Mouse (Mus musculus): ENCODE results near the gene Methig1. TPM values are rescaled to one million over a fixed set of nuclear protein-coding genes. Genes with fewer than 3 reads are reported as not detected.
A peak's percentile ranks its signal among the peaks of the same experiment; 100 is the strongest.

Gene Methig1
- polyA plus RNA-seq, 1 experiment from 2014 or later, result 0.15 TPM

DNA sequence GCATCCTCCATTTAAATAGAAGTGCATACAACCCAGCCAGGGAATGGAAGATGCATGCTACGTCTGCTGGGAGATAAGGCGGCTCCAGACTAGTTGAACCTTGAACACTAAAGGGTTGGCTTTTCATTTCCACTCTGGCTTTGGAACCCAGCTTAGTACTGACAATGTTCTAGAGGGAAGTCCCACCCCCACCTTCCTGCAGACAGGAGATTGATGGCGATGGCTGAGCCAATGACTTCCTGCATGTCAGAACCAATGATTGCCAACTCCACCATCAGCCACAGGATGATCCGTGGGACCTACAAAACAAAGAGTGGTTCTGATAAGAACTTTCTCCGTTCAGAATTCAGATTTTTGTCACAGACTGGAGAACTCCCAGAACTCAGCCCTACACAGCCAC is 53.1 kb downstream of the Methig1 start:
- Histone ChIP-seq H3K27me3 (replicated peaks) (no peaks in the 10 kb centered on the region), H3K4me3 (replicated peaks) (no peak overlapping the region), H3K36me3 (peaks cover 30% of the 10 kb centered on the region), H3K9ac (no peak overlapping the region), H3K4me2 (replicated peaks) (no peak overlapping the region), H3K4me1 (replicated peaks) (no peaks in the 10 kb centered on the region), H3K27ac (0 out of 2 replicates have a peak overlapping the region, but pooled peaks have one; percentile 36), H3K9me3 (no peaks in the 10 kb centered on the region)
- WGBS, result 72% methylated on average over 5 of the region's 5 CpGs
- ATAC-seq, result no peak

DNA sequence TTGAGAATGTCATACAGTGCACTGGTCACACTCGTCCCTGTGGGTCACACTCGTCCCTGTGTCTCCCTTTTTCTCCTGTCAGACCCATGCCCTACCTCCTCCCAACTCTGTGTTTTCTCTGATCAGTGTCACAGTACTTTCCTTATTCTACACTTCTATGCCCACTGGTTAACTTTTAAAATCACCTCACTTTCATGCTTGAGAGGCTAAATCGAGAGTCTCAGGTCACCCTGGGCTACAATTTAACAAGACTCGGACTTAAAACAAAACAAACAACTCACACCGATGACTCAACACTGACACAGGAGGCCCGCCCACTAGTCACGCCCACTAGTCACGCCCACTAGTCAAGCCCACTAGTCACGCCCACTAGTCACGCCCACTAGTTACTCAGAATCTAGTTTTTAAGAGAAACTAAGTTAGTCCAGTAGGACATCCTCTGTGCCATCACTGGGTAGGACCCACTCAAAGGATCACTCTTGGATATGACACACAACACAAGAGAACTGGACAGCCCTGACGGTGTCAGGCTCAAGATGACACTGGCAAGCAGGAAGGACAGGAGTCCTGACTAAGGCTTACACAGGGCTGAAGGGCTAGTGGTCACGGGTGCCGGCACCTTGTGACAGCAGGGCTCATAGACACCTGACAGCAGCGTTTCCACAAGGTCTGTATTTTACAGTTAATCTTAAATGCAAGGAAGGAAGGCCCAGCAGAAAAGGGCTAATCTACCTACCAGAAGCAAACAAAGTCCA is 58.1 kb downstream of the Methig1 start:
- H3K9ac ChIP-seq, result no peak overlapping the region
- H3K9me3 ChIP-seq, result no peaks in the 10 kb centered on the region
- H3K4me1 ChIP-seq (replicated peaks), result peaks cover 13% of the 10 kb centered on the region
- ATAC-seq, result peak; percentile 50; the same call in 1 of the 2 replicates
- no peaks in the 10 kb centered on the region for H3K27me3 ChIP-seq (replicated peaks)
- no peak overlapping the region for H3K4me2 ChIP-seq (replicated peaks)
- H3K27ac ChIP-seq, result no peak overlapping the region
- WGBS, result 52% methylated on average over 14 of the region's 14 CpGs
- H3K36me3 ChIP-seq, result peaks cover 8% of the 10 kb centered on the region; the same call in 1 of the 2 replicates
- no peak overlapping the region for H3K4me3 ChIP-seq (replicated peaks)

DNA sequence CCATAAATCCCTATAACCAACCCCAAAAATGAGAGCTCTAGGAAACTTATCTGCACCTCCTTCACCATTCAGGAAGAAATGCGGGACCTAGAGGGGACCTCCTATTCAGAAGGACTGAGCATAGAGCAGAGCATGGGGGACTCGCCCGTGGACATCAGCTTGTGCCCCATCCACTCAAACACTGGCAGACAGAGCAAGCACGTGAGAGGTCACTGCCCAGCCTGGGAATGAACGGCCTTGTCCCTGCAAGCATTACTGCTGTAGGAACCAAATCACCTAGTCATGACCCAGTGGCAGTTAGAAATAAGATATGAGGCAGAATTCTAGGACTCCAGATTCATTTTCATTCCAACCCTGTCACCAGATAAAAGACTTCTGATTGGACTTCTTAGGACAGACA is 58.8 kb downstream of the Methig1 start:
- Histone ChIP-seq H3K4me3 (replicated peaks) (no peak overlapping the region), H3K9me3 (no peaks in the 10 kb centered on the region), H3K4me1 (replicated peaks) (peaks cover 13% of the 10 kb centered on the region), H3K9ac (no peak overlapping the region), H3K27ac (no peak overlapping the region), H3K4me2 (replicated peaks) (no peak overlapping the region), H3K27me3 (replicated peaks) (no peaks in the 10 kb centered on the region), H3K36me3 (peaks cover 8% of the 10 kb centered on the region; the same call in 1 of the 2 replicates)
- WGBS, result 81% methylated on average over 5 of the region's 5 CpGs
- no peak for ATAC-seq

DNA sequence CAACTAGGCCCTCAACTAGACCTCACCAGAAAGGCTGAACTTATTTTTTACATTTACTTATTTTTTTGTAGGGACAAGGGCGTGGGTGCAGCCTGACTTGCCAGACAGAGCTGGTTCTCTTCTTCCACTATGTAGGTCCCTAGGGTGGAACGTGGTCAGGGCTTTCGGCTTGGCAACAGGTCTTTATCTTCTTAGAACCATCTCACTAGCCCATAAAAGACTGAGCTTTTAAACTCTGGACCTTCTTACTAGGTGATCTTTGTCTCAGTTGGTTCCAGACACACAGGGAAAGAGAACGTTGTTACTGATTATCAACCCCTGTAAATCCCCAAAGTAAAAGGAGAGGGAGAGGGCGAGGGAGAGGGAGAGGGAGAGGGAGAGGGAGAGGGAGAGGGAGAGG is 60.4 kb downstream of the Methig1 start:
- Histone ChIP-seq H3K4me3 (replicated peaks) (no peak overlapping the region), H3K36me3 (peaks cover 8% of the 10 kb centered on the region; the same call in 1 of the 2 replicates), H3K9ac (no peak overlapping the region), H3K4me1 (replicated peaks) (peaks cover 13% of the 10 kb centered on the region), H3K4me2 (replicated peaks) (no peak overlapping the region), H3K27me3 (replicated peaks) (no peaks in the 10 kb centered on the region), H3K9me3 (no peaks in the 10 kb centered on the region), H3K27ac (no peak overlapping the region)
- WGBS, result 73% methylated on average over 4 of the region's 5 CpGs
- 0 out of 2 replicates have a peak, but pooled peaks have one; percentile 13 for ATAC-seq

DNA sequence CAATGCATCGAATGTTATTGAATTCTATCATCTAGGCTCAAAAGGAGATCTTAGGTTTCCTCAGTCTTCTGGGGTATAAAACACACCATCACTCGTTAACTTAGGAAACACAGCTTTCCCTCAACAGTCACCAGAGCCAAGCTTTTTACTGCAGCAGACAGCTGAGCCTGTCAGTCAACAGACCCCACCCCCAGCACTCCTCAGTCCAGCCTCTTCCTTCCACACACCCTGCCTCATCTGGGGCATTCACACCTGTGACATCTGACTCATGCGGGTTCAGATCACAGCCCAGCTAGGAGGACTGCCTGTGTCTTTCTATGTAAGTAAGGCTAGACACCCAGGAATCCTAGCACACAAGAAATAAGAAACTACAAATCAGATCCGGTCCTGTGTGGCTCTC is 61.1 kb downstream of the Methig1 start:
- no peak overlapping the region for H3K9ac ChIP-seq
- ATAC-seq, result peak; percentile 78
- H3K4me3 ChIP-seq (replicated peaks), result no peak overlapping the region
- H3K36me3 ChIP-seq, result peaks cover 6% of the 10 kb centered on the region; the same call in 1 of the 2 replicates
- no peaks in the 10 kb centered on the region for H3K9me3 ChIP-seq
- peaks cover 14% of the 10 kb centered on the region for H3K4me1 ChIP-seq (replicated peaks)
- no peak overlapping the region for H3K27ac ChIP-seq
- H3K27me3 ChIP-seq (replicated peaks), result no peaks in the 10 kb centered on the region
- no peak overlapping the region for H3K4me2 ChIP-seq (replicated peaks)
- WGBS, result 55% methylated on average over 4 of the region's 4 CpGs

GRCm38 (mm10) chr15:100414942-100415341 is 62.0 kb downstream of the Methig1 start:
- Histone ChIP-seq H3K4me2 (replicated peaks) (no peak overlapping the region), H3K27ac (no peak overlapping the region), H3K4me3 (replicated peaks) (no peak overlapping the region), H3K27me3 (replicated peaks) (no peaks in the 10 kb centered on the region), H3K9ac (no peak overlapping the region), H3K4me1 (replicated peaks) (peaks cover 20% of the 10 kb centered on the region), H3K36me3 (peaks cover 6% of the 10 kb centered on the region; the same call in 1 of the 2 replicates), H3K9me3 (no peaks in the 10 kb centered on the region)
- ATAC-seq, result no peak
- 94% methylated on average over 13 of the region's 13 CpGs for WGBS

- Histone ChIP-seq H3K4me3 (replicated peaks) (no peak overlapping the region), H3K4me1 (replicated peaks) (peaks cover 22% of the 10 kb centered on the region), H3K4me2 (replicated peaks) (no peak overlapping the region), H3K36me3 (0 out of 2 replicates have a peak, but pooled peaks cover 2% of the 10 kb centered on the region), H3K27ac (no peak overlapping the region), H3K9me3 (no peaks in the 10 kb centered on the region), H3K9ac (no peak overlapping the region), H3K27me3 (replicated peaks) (no peaks in the 10 kb centered on the region)
- 81% methylated on average over 8 of the region's 8 CpGs for WGBS
- no peak for ATAC-seq
These were observed 62.7 kb downstream of the Methig1 start for GRCm38 (mm10) chr15:100415684-100416083.

DNA sequence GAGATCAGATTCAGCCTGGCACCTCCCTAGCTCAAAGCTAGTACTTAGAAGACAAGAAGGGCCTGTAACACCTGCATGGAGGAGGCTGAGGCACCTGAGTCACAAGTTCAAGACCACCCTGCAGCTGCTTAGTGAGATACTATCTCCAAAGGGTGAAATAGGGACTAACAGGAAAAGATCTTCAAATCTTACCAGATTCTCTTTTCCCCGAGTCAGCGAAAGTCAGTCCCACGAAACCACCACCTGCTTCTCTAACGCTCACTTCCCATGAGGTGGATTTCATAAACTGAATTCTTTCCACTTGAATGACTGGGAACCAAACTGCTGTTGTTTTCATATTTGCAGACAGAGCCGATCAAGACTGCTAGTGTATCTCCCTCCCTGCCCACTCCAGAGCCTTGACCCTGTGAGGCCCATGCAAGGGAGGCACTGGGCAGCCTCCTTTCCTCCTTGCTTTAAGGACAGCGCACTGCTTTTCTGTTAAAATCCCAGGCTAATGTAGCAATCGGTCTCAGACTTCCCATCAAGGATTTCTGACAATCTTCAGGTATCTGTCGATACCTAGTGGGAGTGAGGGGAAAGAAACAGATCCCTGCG is 65.0 kb downstream of the Methig1 start:
- no peak overlapping the region for H3K9ac ChIP-seq
- H3K9me3 ChIP-seq, result no peaks in the 10 kb centered on the region
- H3K4me2 ChIP-seq (replicated peaks), result no peak overlapping the region
- no peak overlapping the region for H3K27ac ChIP-seq
- no peak for ATAC-seq
- H3K27me3 ChIP-seq (replicated peaks), result no peaks in the 10 kb centered on the region
- peaks cover 26% of the 10 kb centered on the region for H3K4me1 ChIP-seq (replicated peaks)
- 81% methylated on average over 9 of the region's 9 CpGs for WGBS
- no peaks in the 10 kb centered on the region for H3K36me3 ChIP-seq
- H3K4me3 ChIP-seq (replicated peaks), result no peak overlapping the region

DNA sequence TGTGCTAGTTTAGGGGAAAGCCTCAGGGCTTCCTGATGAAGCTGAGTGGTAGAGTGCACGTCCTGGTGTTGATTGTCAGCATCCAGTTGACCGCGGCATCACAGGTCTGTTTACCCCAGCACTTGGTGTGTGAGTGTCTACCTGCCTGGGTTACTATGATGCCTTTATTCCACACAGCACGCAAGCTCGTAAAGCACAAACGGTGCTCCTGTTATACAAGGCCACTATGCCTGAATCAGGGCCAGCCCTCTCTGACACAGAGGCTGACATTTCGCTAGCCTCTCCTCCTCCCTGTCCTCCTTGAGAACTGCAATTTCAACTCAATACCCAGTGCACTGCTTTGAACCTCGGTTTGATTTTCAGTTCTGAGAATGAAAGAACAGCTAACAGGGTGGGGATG is 66.4 kb downstream of the Methig1 start:
- WGBS, result 69% methylated on average over 8 of the region's 8 CpGs
- ATAC-seq, result no peak
- Histone ChIP-seq H3K4me2 (replicated peaks) (peak overlapping the region; percentile 26; the same call in 1 of the 2 replicates), H3K27ac (no peak overlapping the region), H3K9ac (no peak overlapping the region), H3K4me3 (replicated peaks) (no peak overlapping the region), H3K36me3 (no peaks in the 10 kb centered on the region), H3K9me3 (no peaks in the 10 kb centered on the region), H3K4me1 (replicated peaks) (peaks cover 27% of the 10 kb centered on the region), H3K27me3 (replicated peaks) (no peaks in the 10 kb centered on the region)

GRCm38 (mm10) chr15:100419901-100420745 is 67.2 kb downstream of the Methig1 start:
- Histone ChIP-seq H3K4me2 (replicated peaks) (peak overlapping the region; percentile 26; the same call in 1 of the 2 replicates), H3K27ac (no peak overlapping the region), H3K9ac (no peak overlapping the region), H3K9me3 (no peaks in the 10 kb centered on the region), H3K36me3 (no peaks in the 10 kb centered on the region), H3K4me3 (replicated peaks) (no peak overlapping the region), H3K27me3 (replicated peaks) (no peaks in the 10 kb centered on the region), H3K4me1 (replicated peaks) (peaks cover 27% of the 10 kb centered on the region)
- WGBS, result 60% methylated on average over 9 of the region's 9 CpGs
- ATAC-seq, result no peak

DNA sequence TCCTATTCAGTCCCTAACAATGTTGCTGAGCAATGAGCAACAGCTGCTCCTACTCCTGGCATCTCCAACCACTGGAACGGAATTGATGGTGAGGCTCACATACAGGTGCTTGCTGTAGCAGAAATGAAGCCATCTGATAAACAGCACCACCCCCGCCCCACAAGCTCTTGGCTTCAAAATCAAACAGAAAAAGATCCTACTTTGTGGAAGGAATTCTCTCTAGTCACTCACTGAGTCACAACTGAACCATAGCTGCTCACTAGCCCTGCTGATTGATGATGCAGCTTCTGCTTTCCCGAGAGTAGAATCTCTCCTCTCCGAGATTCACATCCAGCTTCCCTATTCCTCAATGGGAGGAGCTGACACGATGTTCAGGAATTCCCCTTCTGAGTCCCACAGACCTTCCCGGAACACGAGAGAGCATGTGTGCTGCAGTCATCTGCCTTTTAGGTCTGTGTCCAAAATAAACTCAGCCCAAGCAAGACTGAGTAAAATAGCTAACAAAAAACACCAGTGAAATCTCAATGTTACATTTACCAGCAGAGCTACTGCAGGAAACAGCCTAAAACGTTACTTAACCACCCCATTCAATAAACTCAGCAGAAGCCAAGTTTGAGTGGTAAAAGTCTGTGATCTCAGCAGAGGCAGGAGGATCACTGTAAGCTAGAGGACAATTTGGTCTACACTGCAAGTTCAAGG is 68.3 kb downstream of the Methig1 start:
- H3K9me3 ChIP-seq, result no peaks in the 10 kb centered on the region
- H3K27ac ChIP-seq, result peak overlapping the region; percentile 15; the same call in 1 of the 2 replicates
- no peak for ATAC-seq
- no peaks in the 10 kb centered on the region for H3K36me3 ChIP-seq
- 31% methylated on average over 8 of the region's 8 CpGs for WGBS
- peak overlapping the region; percentile 97 for H3K4me2 ChIP-seq (replicated peaks)
- H3K27me3 ChIP-seq (replicated peaks), result no peaks in the 10 kb centered on the region
- H3K4me1 ChIP-seq (replicated peaks), result peaks cover 27% of the 10 kb centered on the region
- H3K9ac ChIP-seq, result 0 out of 2 replicates have a peak overlapping the region, but pooled peaks have one; percentile 14
- peak overlapping the region; percentile 84; the same call in 1 of the 2 replicates for H3K4me3 ChIP-seq (replicated peaks)
